Mouse (Mus musculus) spleen, postnatal 4 days (tissue): Measurements from ENCODE around the gene Fam205a4.
"Not testable (repeated sequence)": the region's sequence is repeated elsewhere in the genome, so short reads cannot be mapped to it uniquely, and the experiment has no call there.

Experiments
- DNase-seq, 2 experiments: peaks; one replicate each; pipeline ENCODE4 v3.0.0; 2022; ENCODE audit warnings: low spot score in 2 of 2

Gene Fam205a4

DNA sequence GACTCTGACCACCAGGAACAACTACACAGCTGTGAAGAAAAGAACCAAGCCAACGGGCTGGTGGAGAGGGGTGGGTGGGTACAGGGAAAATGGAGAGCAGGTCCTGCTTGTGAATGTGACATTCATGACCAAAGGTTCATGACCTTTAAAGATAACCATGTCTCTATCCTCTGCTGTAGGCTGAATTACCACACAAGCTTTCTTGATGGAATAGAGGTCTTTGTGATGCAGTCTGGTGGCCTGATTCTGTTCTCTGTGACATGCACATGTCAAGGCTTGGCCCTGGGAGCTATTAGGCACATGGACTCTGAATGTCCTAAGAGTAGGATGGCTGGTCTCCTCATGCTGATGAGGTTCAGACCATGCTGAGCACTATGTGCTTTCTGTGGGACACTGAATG, at the start of gene Fam205a4:
Fam205a4 (plus strand) TSS at position 301 of the 400 bp plus-strand sequence.
- DNase-seq = not testable (repeated sequence)

DNA sequence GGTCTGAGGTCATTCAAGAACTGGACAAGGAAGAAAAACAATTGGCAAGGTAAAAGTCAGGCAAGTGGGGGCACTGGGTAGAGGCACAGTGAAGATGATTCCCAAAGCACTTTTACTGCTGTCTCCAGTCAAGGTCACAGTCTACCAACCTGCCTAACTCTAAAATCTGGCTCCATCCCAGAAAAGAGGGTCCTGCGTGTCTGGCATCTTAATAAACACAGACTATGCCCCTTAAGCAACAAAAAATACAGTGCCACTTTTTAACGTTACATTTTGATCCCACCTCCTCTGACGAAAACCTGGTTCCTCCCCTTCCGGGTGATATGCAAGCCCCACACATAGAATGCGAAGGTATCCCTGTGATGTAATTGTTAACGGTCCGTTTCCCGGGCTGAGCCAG, 24.6 kb upstream of the Fam205a4 start, which contains the start of gene Gm20878:
Gm20878 (plus strand) TSS at position 301 of the 400 bp plus-strand sequence.
- DNase-seq = not testable (repeated sequence)
